Mouse (Mus musculus) limb, embryonic 14.5 days (tissue): ENCODE results near the gene Fancc. TPM values are rescaled to one million over a fixed set of nuclear protein-coding genes. Genes with fewer than 3 reads are reported as not detected.

Source experiments
- ATAC-seq: fragments of 200-750 bp; cut with Nextera tagmentation; 2 replicates; pipeline ENCODE4 v1.8.0; 2017; ENCODE audit warnings: low read depth, moderate number of reproducible peaks, moderate TSS enrichment; ENCODE audit not compliant: low FRiP score
- DNase-seq: peaks from one replicate; pipeline ENCODE4 v3.0.0-alpha.2; 2015; ENCODE audit warnings: low spot score
- H3K27ac ChIP-seq: fragments of 300-500 bp; sonication (generic); replicated peaks from 2 replicates; pipeline ENCODE4 v1.5.1; 2014; ENCODE audit warnings: low read depth, mild to moderate bottlenecking, low read length, moderate library complexity, mixed read lengths
- H3K27me3 ChIP-seq: fragments of 300-500 bp; sonication (generic); 2 replicates; pipeline ENCODE4 v1.6.1; 2014; ENCODE audit warnings: low read length, mixed read lengths; ENCODE audit not compliant: control insufficient read depth, insufficient read depth
- H3K36me3 ChIP-seq: fragments of 300-500 bp; sonication (generic); 2 replicates; pipeline ENCODE4 v1.6.1; 2014; ENCODE audit warnings: mild to moderate bottlenecking, low read length, moderate library complexity, mixed read lengths; ENCODE audit not compliant: control insufficient read depth, insufficient read depth
- H3K4me1 ChIP-seq: fragments of 300-500 bp; sonication (generic); 2 replicates; pipeline ENCODE4 v1.6.1; 2014; ENCODE audit warnings: antibody characterized with exemption, low read length, mixed read lengths; ENCODE audit not compliant: control insufficient read depth, insufficient read depth
- H3K4me2 ChIP-seq: fragments of 300-500 bp; sonication (generic); replicated peaks from 2 replicates; pipeline ENCODE4 v1.6.1; 2014; ENCODE audit warnings: low read depth, mild to moderate bottlenecking, low read length, moderate library complexity; ENCODE audit not compliant: severe bottlenecking
- H3K4me3 ChIP-seq: fragments of 300-500 bp; sonication (generic); replicated peaks from 2 replicates; pipeline ENCODE4 v1.5.1; 2014; ENCODE audit warnings: low read length
- H3K9ac ChIP-seq: fragments of 300-500 bp; sonication (generic); 2 replicates; pipeline ENCODE4 v1.6.1; 2014; ENCODE audit warnings: mild to moderate bottlenecking, low read depth, low read length, moderate library complexity; ENCODE audit not compliant: severe bottlenecking
- H3K9me3 ChIP-seq: fragments of 300-500 bp; sonication (generic); 2 replicates; pipeline ENCODE4 v1.6.1; 2016; ENCODE audit warnings: low read length; ENCODE audit not compliant: control insufficient read depth
- POLR2A ChIP-seq: fragments of 200-500 bp; IDR thresholded peaks from 2 replicates; pipeline ENCODE4 v1.8.0; 2012; ENCODE audit warnings: inconsistent platforms, mild to moderate bottlenecking, moderate library complexity, borderline replicate concordance; ENCODE audit not compliant: insufficient read depth, insufficient read length; ENCODE audit errors: extremely low read depth
- WGBS: fragments of 180-500 bp; shearing (Covaris S2); extraction: QIAGEN DNeasy Blood & Tissue Kit; methylation state at CpG from one replicate; pipeline ENCODE4 v1.1.7; 2014; 5-methylcytosine and 5-hydroxymethylcytosine counted together
- polyA plus RNA-seq, 2 experiments: library from polyadenylated mRNA; depleted of rRNA in 1 of 2; stranded (reverse) in 1 of 2; unstranded in 1 of 2; fragments of >200 nt; fragmentation: Nextera tagmentation in 1 of 2; extraction: Ambion mirVana in 1 of 2; gene quantifications; 2 replicates each; pipeline versions ENCODE4 v1.2.1 to v1.2.3; 2012 to 2014

Fancc gene
- polyA plus RNA-seq, 2 experiments = 20.5 to 22.8 TPM

DNA sequence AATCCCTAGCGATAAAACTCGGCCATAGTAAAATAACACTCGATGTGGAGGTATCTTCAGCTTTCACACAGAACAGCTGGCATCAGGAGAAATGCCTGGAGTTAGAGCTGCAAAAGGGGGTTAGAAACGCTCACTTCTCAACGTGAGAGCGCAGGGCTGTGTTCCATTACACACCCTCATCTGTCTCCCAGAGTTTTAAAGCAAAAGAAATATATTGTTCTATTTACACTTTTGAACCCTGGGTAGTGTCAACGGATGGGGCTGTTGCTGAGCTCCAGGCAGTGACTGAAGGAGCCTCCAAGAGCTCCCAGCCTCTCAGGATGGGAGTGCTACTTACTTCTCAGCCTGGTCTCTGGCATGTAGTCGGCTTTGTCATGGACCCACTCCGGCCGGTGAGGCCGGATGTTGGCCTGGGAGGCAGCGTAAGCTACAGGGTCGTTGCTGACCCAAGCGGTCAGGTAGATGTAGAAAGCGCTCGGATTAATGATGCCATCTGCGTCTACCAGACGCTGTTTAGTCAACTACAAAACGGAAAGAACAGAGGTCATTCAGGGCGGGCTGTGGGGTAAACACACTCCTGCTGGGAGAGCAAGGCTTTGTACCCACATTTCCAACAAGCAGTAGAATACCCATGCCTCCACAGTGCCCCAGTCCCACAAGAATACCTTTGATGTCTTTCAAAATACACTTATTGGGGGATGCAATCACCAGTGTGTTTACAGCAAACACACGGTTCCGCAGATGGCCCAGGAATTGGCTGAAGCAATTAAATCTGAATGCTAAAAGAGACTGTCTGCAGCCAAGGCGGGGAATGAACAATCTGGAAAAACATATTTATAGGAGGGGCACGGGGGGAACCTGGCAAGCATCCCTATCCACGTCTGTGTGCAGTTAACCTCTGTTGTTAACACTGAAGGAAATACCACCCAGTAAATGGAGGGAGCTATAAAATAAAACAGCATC lies 27.8 kb upstream of the Fancc start:
- ATAC-seq = peak; percentile 13; the same call in 1 of the 2 replicates

DNA sequence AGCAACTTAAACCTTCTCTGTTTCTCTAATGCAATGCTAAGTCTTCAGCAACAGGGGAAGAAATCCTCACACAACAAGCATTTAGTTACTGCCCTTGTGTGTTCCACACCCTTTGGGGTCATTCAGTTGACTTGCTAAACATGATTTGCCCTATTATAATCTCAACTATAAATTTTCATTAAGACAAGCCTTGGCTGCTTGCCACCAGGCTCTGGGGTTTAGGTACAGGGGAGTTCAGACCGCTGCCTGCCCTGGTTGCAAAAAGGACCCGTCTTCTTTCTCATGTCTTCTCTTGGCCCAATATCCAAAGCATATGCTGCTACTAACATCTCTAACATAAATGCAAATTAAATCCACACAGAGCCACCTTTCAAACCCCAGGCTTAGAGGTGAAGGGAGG lies 27.0 kb upstream of the Fancc start:
- TF ChIP-seq POLR2A = no peak
- Histone ChIP-seq H3K9ac (no peak overlapping the region), H3K27ac (no peak overlapping the region), H3K27me3 (no peaks in the 10 kb centered on the region), H3K4me1 (peaks cover 63% of the 10 kb centered on the region), H3K4me3 (no peak overlapping the region), H3K36me3 (peaks cover 66% of the 10 kb centered on the region), H3K4me2 (no peak overlapping the region), H3K9me3 (no peaks in the 10 kb centered on the region)
- peak; percentile 48 for DNase-seq
- no peak for ATAC-seq
- WGBS = 30% methylated on average over 2 of the region's 2 CpGs

More for the DNA sequence above, 27.8 kb upstream of the Fancc start:
- Histone ChIP-seq H3K9ac (no peak overlapping the region), H3K4me2 (no peak overlapping the region), H3K27me3 (no peaks in the 10 kb centered on the region), H3K9me3 (no peaks in the 10 kb centered on the region), H3K36me3 (peaks cover 65% of the 10 kb centered on the region), H3K4me3 (no peak overlapping the region; the same call in 1 of the 2 replicates), H3K27ac (peak overlapping the region; percentile 53; the same call in 1 of the 2 replicates), H3K4me1 (peaks cover 72% of the 10 kb centered on the region)
- no peak for TF ChIP-seq POLR2A
- 26% methylated on average over 25 of the region's 25 CpGs for WGBS
- peak; percentile 74 for DNase-seq

DNA sequence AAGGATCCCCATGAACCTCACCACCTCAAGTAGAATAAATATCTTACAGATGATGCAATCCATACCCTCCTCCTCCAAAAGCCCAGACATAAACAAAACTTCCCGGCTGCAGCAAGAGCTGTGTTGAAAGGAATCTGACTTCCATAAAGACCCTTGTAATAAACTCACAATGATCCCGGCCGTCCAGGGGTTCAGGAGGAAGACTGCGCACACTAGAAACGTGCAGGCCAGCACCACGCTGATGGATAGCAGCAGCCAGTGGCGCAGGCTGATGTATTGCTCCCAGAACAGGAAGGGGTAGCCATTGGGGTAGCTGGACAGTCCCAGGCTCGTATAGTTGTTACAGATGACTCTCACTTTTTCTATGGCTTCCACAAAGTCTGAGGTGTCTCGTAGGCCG lies 25.8 kb upstream of the Fancc start:
- DNase-seq (no peak), ATAC-seq (no peak)
- H3K27me3 ChIP-seq = no peaks in the 10 kb centered on the region
- 29% methylated on average over 10 of the region's 10 CpGs for WGBS
- no peak for TF ChIP-seq POLR2A
- H3K27ac ChIP-seq = no peak overlapping the region
- no peak overlapping the region for H3K4me3 ChIP-seq
- no peak overlapping the region for H3K4me2 ChIP-seq
- H3K4me1 ChIP-seq = peaks cover 51% of the 10 kb centered on the region
- no peaks in the 10 kb centered on the region for H3K9me3 ChIP-seq
- no peak overlapping the region for H3K9ac ChIP-seq
- H3K36me3 ChIP-seq = peaks cover 77% of the 10 kb centered on the region

DNA sequence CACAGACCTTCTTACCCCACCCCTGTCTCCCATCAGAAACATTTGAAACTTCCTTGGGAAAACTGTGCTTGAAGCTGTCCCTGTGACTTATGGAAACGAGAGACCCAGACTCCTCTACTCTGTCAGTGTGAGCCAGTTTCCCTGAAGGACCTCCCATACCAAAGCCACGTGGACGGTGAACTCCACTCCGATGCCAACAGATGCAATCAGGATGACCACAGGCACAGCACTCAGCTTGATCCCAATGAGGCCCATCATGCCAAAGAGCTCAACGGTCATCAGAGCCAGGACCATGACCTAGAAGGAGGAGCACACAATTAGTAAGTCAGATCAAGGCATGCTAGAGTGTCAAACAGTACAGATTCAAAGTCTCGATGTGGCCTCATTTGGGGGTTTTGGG lies 23.0 kb upstream of the Fancc start:
- no peak for TF ChIP-seq POLR2A
- DNase-seq = no peak
- Histone ChIP-seq H3K4me1 (peaks cover 33% of the 10 kb centered on the region), H3K4me2 (no peak overlapping the region), H3K4me3 (no peak overlapping the region), H3K27me3 (no peaks in the 10 kb centered on the region), H3K27ac (no peak overlapping the region), H3K9ac (no peak overlapping the region), H3K36me3 (peaks cover 87% of the 10 kb centered on the region), H3K9me3 (no peaks in the 10 kb centered on the region)
- whole genome bisulfite sequencing = 94% methylated on average over 6 of the region's 6 CpGs
- ATAC-seq = no peak

DNA sequence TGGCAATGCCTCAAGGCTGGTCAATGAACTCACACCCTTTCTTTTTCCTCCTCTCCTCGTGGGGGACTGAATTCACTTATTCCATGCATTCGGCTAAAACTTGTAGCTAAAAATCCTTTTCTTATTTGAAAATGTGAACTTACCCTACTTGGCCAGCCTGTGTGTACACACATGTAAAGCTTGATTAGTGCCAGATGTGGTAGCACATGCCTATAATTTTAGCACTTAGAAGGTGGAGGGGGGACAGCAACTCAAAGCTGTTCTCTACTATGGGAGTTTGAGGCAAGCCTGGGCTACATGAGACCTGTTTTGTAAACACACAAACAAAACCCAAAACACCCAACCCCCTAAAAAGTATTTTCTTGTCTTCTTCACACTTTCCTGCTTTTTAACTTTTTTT lies 19.5 kb upstream of the Fancc start:
- no peaks in the 10 kb centered on the region for H3K27me3 ChIP-seq
- DNase-seq (peak; percentile 36), ATAC-seq (no peak)
- 31% methylated on average over 2 of the region's 2 CpGs for WGBS
- TF ChIP-seq POLR2A = no peak
- no peak overlapping the region for H3K4me2 ChIP-seq
- H3K4me3 ChIP-seq = no peak overlapping the region
- no peak overlapping the region for H3K27ac ChIP-seq
- H3K4me1 ChIP-seq = peaks cover 9% of the 10 kb centered on the region
- H3K9ac ChIP-seq = no peak overlapping the region
- H3K36me3 ChIP-seq = peaks cover 94% of the 10 kb centered on the region
- no peaks in the 10 kb centered on the region for H3K9me3 ChIP-seq
